Mouse (Mus musculus) ES-Bruce4 (cell line): Measurements from ENCODE around the gene Calm1. TPM values are rescaled to one million over a fixed set of nuclear protein-coding genes. Genes with fewer than 3 reads are reported as not detected.
A peak's percentile ranks its signal among the peaks of the same experiment; 100 is the strongest.

Experiments used
- H3K27ac ChIP-seq: 2 replicates; pipeline ENCODE4 v1.5.1; 2012; ENCODE audit warnings: low read length, inconsistent platforms; ENCODE audit not compliant: insufficient read depth
- H3K27me3 ChIP-seq: 2 replicates; pipeline ENCODE4 v1.6.1; 2012; ENCODE audit warnings: mild to moderate bottlenecking, low read length, inconsistent platforms; ENCODE audit not compliant: control insufficient read depth, poor library complexity, insufficient read depth, severe bottlenecking
- H3K36me3 ChIP-seq: 2 replicates; pipeline ENCODE4 v1.6.1; 2012; ENCODE audit warnings: inconsistent platforms, mild to moderate bottlenecking, low read length, moderate library complexity; ENCODE audit not compliant: control insufficient read depth, poor library complexity, insufficient read depth, severe bottlenecking
- H3K4me1 ChIP-seq: one replicate; pipeline ENCODE4 v1.8.1; 2011; ENCODE audit warnings: low read length; ENCODE audit not compliant: control insufficient read depth, insufficient read depth
- H3K4me3 ChIP-seq: 2 replicates; pipeline ENCODE4 v1.5.1; 2011; ENCODE audit warnings: low read depth, mild to moderate bottlenecking, low read length
- H3K9ac ChIP-seq: 2 replicates; pipeline ENCODE4 v1.6.1; 2012; ENCODE audit warnings: low read depth, mild to moderate bottlenecking, inconsistent platforms; ENCODE audit not compliant: poor library complexity, severe bottlenecking
- H3K9me3 ChIP-seq: replicated peaks from 2 replicates; pipeline ENCODE4 v1.6.1; 2012; ENCODE audit warnings: mild to moderate bottlenecking, low read length, inconsistent platforms; ENCODE audit not compliant: control insufficient read depth, poor library complexity, insufficient read depth, severe bottlenecking
- CTCF ChIP-seq: IDR thresholded peaks from one replicate; pipeline ENCODE4 v1.8.1; 2011; ENCODE audit warnings: low read depth, low read length
- EP300 ChIP-seq: IDR thresholded peaks from 2 replicates; pipeline ENCODE4 v1.6.1; 2011; ENCODE audit warnings: low read depth, low read length; ENCODE audit not compliant: insufficient read depth
- POLR2A ChIP-seq: IDR thresholded peaks from one replicate; pipeline ENCODE4 v1.8.1; 2011; ENCODE audit warnings: low read length; ENCODE audit not compliant: insufficient read depth
- polyA plus RNA-seq: library from polyadenylated mRNA; stranded (reverse); fragments of >200 nt; gene quantifications from 2 replicates; pipeline ENCODE4 v1.2.4, GENCODE M21; 2011; ENCODE audit warnings: low read depth; ENCODE audit not compliant: missing spikeins, insufficient read depth, insufficient read length

Calm1 gene
- polyA plus RNA-seq, 1 experiment: 280 TPM

GRCm38 (mm10) chr12:100199891-100200644 lies 833 bp downstream of the Calm1 start:
- Histone ChIP-seq H3K27me3 (no peaks in the 10 kb centered on the region), H3K4me3 (peak overlapping the region; percentile 82), H3K36me3 (peaks cover 19% of the 10 kb centered on the region), H3K27ac (no peak overlapping the region), H3K9me3 (no peaks in the 10 kb centered on the region), H3K9ac (peak overlapping the region; percentile 58), H3K4me1 (no peaks in the 10 kb centered on the region)
- TF ChIP-seq EP300 (no peak), POLR2A (no peak), CTCF (no peak)

DNA sequence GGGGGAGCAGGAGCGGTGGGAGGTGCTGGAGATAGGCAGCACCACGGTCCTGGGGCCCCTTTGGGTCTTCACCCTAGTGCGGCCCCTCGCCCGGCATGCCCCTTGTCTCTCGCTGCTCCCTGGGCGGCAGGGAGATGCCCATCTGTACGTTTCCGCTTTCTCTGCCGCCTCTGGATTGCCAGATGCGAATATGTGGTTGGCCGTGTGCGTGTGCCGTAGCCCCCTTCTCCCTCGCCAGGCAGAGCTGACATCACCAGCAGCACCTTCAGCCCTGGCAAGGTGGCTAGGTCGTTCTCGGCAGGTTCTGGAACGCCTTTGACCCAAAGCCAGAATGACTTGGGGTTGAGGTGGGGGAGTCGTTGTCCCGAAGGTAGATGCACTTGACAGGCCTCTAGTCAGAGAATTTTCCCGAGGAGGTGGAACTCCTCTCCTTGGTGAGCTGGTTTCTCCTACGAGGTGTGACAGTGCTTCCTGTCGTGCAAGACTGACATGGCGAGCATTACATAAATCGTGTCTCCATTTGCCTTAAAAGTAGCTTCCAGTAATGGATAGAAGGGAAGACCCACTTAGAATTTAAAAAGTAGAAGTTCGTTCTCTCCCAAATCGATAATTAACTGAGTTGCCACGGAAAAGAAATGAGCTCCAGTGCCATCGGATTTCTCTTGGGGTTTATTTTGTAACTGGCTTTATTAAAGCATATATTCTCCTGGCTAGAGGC lies 1.6 kb downstream of the Calm1 start:
- peak overlapping the region; percentile 58 for H3K9ac ChIP-seq
- no peak overlapping the region for H3K27ac ChIP-seq
- TF ChIP-seq EP300 (no peak), POLR2A (no peak), CTCF (no peak)
- H3K27me3 ChIP-seq: no peaks in the 10 kb centered on the region
- H3K36me3 ChIP-seq: peaks cover 26% of the 10 kb centered on the region
- H3K4me1 ChIP-seq: no peaks in the 10 kb centered on the region
- H3K4me3 ChIP-seq: peak overlapping the region; percentile 82
- no peaks in the 10 kb centered on the region for H3K9me3 ChIP-seq

DNA sequence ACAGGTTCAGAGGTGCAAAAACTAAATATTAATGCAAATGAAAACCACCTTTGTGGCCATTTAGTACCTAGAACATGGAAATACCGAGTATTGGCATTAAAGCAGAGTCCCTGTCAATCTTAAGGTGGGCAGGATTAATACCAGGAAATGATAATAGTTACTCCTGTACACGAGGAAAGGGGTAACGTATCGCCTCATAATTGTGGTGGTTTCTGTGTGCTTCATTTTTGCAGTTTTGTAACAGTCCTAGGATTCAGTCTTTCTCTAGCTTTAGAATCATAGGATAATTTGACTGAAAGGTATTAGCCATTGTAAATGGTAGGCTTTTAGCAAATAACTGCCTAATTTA lies 2.1 kb downstream of the Calm1 start:
- TF ChIP-seq EP300 (no peak), CTCF (no peak), POLR2A (no peak)
- peaks cover 30% of the 10 kb centered on the region for H3K36me3 ChIP-seq
- H3K4me3 ChIP-seq: no peak overlapping the region
- H3K9ac ChIP-seq: no peak overlapping the region
- no peak overlapping the region for H3K27ac ChIP-seq
- H3K4me1 ChIP-seq: no peaks in the 10 kb centered on the region
- H3K9me3 ChIP-seq: no peaks in the 10 kb centered on the region
- no peaks in the 10 kb centered on the region for H3K27me3 ChIP-seq

DNA sequence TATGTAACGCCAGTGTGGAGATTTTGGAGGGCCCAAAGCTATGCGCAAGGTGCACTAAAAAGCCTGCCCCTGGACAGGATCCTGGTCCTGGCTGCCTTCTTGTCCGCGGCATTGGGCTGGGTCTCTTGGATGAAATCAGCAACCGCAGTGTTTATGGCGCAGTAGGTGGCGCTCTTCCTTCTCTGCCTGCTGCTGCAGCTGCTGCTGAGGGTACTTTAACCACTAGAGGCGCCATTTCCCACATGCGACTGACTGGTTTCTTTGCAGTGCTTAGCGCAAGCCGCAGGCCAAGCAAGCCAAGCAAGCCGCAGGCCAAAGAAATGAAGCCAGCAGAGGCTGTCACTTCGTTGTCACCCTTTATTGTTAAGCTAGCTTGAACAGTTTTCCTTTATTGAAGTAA lies 2.6 kb downstream of the Calm1 start:
- Histone ChIP-seq H3K9ac (no peak overlapping the region), H3K27me3 (no peaks in the 10 kb centered on the region), H3K27ac (no peak overlapping the region), H3K4me1 (no peaks in the 10 kb centered on the region), H3K4me3 (no peak overlapping the region), H3K9me3 (no peaks in the 10 kb centered on the region), H3K36me3 (peaks cover 35% of the 10 kb centered on the region)
- no peak for TF ChIP-seq POLR2A
- TF ChIP-seq EP300: peak; percentile 79
- TF ChIP-seq CTCF: peak; percentile 100

GRCm38 (mm10) chr12:100203759-100204158 lies 4.5 kb downstream of the Calm1 start:
- no peak overlapping the region for H3K27ac ChIP-seq
- H3K9me3 ChIP-seq: no peaks in the 10 kb centered on the region
- H3K27me3 ChIP-seq: no peaks in the 10 kb centered on the region
- TF ChIP-seq POLR2A (no peak), EP300 (no peak), CTCF (no peak)
- peaks cover 45% of the 10 kb centered on the region for H3K36me3 ChIP-seq
- no peaks in the 10 kb centered on the region for H3K4me1 ChIP-seq
- no peak overlapping the region for H3K4me3 ChIP-seq
- no peak overlapping the region for H3K9ac ChIP-seq

DNA sequence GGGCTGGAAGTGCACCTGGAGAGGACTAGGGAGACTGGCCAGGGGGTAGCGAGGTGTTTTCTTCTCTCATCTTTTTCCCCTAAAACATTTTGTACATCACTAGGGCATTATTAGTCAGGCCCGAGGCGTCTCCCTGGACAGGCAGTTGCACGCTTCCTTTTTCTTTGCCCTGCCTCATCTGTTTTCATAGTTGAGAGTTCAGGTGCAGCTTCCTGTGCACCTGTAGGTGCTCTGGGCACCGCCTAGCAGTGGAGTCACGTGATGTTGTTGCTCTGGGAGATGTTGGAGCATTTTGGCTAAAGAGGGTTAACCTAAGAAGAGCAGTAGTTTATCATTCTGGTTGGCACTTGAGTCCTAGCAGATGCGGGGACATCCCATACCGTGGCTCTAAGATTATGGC lies 5.9 kb downstream of the Calm1 start:
- Histone ChIP-seq H3K4me3 (no peak overlapping the region), H3K4me1 (no peaks in the 10 kb centered on the region), H3K9me3 (no peaks in the 10 kb centered on the region), H3K27ac (no peak overlapping the region), H3K36me3 (peaks cover 45% of the 10 kb centered on the region), H3K27me3 (no peaks in the 10 kb centered on the region), H3K9ac (no peak overlapping the region)
- TF ChIP-seq CTCF (no peak), POLR2A (no peak), EP300 (no peak)
